Mouse (Mus musculus): ENCODE data around the gene Gstt1.
A peak's percentile ranks its signal among the peaks of the same experiment; 100 is the strongest.

Gstt1 gene

DNA sequence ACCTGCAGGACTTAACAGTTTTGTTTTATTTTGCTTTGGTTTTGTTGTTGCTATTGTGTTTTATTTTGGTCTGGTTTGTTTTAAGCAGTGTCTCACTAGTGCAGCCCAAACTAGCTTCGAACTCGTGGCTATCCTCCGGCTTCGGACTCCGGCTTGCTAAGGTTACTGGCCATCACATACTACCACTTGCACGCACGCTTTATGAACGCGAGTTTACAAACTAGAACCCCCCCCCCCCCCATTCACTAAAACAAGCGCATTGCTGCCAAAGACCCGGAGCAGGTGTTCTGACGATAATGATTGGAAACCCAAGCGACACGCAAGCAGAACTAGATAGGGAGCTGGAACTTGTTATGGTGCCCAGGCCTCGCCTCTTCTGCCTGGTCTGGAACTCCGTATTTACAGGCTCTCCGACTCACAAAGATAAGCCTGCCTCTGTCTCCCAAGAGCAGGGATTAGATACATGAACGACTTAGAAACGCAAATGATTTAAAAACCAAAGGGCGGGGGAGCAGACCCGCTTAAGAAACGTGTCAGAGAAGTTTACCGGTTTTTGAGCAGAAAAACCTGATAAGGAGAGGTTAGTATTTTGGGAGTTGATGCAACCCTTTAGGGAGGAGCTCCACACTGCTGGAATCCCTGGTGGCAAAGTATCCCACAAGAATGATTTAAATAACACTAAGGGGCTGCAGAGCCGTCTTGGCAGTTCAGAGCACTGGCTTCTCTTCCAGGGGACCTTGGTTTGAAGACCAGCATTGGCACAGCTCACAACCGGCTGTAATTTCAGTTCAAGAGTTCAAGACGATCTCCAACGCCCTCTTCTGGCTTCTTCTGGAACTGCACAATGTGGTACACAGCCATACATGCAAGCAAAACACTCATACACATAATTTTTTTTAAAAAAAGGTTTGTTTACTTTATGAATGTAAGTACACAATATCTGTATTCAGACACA, 33.6 kb downstream of the Gstt1 start:
- peak; percentile 84 for DNase-seq (ENCODE audit: low read depth, low spot score)

DNA sequence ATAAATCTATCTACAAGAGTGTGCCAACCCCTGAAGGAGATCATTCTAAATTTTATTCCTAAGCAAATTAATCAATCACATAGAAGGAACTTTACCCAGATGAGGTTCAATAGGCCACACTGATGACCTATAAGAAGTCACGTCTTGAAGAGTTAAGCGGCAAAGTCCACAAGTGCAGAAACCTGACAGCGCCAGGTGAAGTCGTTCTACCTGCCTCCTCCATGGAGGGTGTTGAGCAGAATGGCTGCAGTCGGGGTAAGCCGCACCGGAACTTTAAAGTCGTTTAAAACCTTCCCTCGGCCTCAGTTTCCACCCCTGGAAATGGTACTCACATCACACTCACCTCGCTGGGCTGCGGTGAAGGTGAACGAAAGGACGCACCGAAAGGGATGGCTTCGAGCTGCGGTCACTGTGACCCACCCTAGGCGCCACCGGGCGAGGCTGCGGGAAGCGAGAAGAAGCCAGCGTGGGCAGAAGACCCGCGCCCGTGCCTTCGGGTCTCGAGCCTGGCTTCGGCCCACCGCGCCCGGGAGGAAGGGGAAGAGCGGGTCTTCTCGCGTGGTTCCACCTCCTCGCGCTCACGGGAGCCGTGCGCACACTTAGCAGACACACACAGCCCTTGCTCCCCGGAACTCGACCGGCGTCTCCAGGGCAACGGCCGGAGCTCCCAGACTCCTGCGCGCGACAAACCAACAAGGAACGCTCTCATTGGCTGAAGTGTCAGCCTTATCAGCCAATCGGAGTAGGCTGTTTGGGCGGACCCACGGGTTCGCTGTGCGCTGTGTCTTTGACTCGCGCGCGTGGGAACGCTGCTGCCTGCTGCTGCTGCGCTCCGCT, 34.5 kb downstream of the Gstt1 start, which contains the start of gene Cabin1:
Gene Cabin1 (minus strand): TSS at position 660 of the 837 bp plus-strand sequence.
- peak; percentile 98 for DNase-seq (ENCODE audit: low read depth, low spot score)

DNA sequence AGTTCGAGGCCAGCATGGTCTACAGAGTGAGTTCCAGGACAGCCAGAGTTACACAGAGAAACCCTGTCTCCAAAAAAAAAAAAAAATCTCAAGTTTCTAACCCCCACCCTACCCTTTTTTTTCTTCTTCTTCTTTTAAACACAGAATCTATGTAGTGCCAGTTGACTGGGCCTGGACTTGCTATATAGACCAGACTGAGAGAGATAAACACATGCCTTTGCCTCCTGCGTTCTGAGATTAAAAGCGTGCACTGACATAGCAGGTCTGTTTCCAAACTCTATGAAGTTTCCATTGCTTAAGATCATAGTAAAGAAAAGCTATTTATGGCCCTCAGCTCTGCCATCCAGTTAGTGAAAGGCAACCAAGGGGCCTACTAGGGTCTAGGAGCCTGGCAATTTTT, 36.0 kb downstream of the Gstt1 start:
- no peak for DNase-seq (ENCODE audit: low read depth, low spot score)

DNA sequence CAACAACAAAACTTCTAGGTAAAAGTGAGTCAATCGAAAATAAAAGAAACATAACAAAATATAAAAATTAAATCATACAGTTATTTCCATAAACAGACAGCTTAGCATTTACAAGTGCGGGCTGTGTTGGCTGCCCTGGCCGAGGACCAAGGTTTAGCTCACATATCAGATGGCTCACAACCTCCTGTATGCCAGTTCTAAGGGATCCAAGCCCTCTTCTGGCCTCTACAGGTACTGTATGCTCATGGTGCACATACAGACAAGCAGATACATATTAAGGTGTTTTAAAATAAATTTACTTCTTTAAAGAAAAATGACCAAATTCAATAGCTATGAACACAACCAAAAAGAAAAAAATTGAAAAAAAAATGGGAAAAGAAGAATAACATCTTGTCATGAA, 38.1 kb downstream of the Gstt1 start:
- no peak for DNase-seq (ENCODE audit: low read depth, low spot score)

DNA sequence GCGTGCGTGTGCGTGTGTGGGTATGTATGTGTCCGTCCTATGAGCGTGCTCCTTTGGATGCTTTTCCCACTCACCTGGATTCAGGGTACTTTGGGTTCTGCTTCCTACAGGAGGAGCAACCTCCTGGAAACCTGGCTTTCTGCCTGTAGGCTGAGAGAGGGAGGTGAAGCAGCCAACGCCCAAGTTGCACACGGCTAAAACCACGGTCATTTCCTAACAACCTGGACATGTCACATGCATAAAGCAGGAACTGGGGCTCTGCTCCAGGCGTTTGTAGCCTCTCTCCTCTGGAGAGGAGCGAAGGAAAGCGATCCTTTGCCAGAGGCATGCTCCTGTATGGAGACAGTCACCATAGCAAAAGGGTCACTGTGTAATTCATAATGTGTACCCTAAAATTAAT, 41.7 kb downstream of the Gstt1 start:
- DNase-seq (ENCODE audit: low read depth, low spot score): no peak

DNA sequence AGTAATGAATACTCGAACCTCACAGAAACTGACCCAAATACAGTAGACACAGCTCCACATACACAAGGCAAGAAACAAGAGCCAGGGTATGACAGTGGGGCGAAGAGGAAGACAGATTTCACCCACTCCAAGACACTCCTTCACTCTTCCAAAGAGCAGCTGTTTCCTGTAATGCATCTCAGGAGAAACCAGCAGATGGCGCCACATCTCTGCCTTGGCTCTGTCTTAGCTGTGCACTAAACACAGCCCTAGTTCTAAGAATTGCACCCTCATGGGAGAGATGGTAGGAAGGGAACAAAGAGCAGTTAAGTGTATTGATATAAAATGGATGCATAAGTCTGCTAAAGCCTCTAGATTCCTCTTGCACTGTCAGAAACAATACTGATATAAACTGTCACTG, 54.4 kb downstream of the Gstt1 start:
- DNase-seq (ENCODE audit: low read depth, low spot score): peak; percentile 81

DNA sequence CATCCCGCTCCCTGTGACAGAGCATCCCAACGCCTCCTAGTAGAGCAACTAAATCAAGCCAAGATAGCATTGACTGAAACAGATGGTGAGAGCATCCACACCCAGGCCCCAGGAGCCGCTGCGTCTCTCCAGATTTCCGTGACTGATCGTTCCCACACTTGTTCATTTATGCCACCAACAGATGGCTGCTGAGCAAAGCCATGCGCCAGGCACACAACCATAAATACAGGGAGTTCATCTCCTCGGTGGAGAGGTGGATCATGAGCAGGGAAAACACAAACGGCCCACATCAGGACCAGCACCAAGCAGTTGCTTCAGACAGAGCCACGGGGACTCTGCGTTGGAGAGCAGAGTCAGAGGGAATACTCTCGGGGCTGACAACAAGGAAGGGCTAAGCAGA, 55.0 kb downstream of the Gstt1 start:
- DNase-seq (ENCODE audit: low read depth, low spot score): no peak

DNA sequence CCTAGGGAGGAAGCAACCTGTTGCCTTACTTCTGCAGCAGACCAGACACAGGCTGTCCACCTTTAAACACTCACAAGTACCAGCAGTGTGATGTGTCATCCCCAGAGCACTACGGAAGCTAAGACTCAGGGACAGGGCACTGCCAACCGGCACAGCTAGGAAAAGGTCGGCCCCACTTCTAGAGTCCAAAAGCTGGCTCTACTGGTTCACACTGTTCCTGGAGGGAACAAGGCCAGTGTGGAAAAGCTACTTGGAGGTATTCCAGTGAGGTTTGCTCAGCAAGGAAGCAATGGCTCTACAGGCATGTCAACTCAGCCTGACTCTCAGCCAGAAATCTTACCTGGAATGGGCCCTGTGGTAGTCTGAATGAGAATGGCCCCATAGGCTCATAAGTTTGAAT, 57.5 kb downstream of the Gstt1 start:
- no peak for DNase-seq (ENCODE audit: low read depth, low spot score)

All from forelimb bud, embryonic 11.5 days (tissue).